Mouse (Mus musculus): ENCODE data around the gene Gse1. TPM values are rescaled to one million over a fixed set of nuclear protein-coding genes. Genes with fewer than 3 reads are reported as not detected.

Gse1 gene
- polyA plus RNA-seq, 1 experiment from 2014 or later, result 14.3 TPM

- H3K27me3 ChIP-seq (ENCODE audit: insufficient read depth, low read length), result no peaks in the 10 kb centered on the region
- H3K9ac ChIP-seq, result no peak overlapping the region
- peak; percentile 78 for TF ChIP-seq CTCF (IDR thresholded peaks at IDR 0.05; ENCODE audit: low read depth)
- no peak overlapping the region for H3K27ac ChIP-seq (ENCODE audit: low read depth)
- WGBS, result 55% methylated on average over 7 of the region's 7 CpGs
- ATAC-seq (ENCODE audit: insufficient read depth) (no peak), DNase-seq (peak; percentile 87)
- H3K4me3 ChIP-seq (ENCODE audit: low read depth, low read length), result no peak overlapping the region
- no peaks in the 10 kb centered on the region for H3K9me3 ChIP-seq (ENCODE audit: low read depth, low read length)
- H3K4me1 ChIP-seq (ENCODE audit: insufficient read depth), result peaks cover 5% of the 10 kb centered on the region
- H3K4me2 ChIP-seq, result no peak overlapping the region
- H3K36me3 ChIP-seq (ENCODE audit: insufficient read depth), result no peaks in the 10 kb centered on the region
Measured at GRCm38 (mm10) chr8:120599504-120599903, 371.2 kb downstream of the Gse1 start.

GRCm38 (mm10) chr8:120602672-120603071 is 374.4 kb downstream of the Gse1 start:
- Histone ChIP-seq H3K9ac (no peak overlapping the region), H3K27me3 (ENCODE audit: insufficient read depth, low read length) (no peaks in the 10 kb centered on the region), H3K36me3 (ENCODE audit: insufficient read depth) (no peaks in the 10 kb centered on the region), H3K27ac (ENCODE audit: low read depth) (no peak overlapping the region), H3K9me3 (ENCODE audit: low read depth, low read length) (no peaks in the 10 kb centered on the region), H3K4me2 (no peak overlapping the region), H3K4me3 (ENCODE audit: low read depth, low read length) (no peak overlapping the region), H3K4me1 (ENCODE audit: insufficient read depth) (peaks cover 5% of the 10 kb centered on the region)
- peak; percentile 19; the same call in 1 of the 2 replicates for ATAC-seq (ENCODE audit: insufficient read depth)
- peak; percentile 34 for DNase-seq
- no peak for TF ChIP-seq CTCF (IDR thresholded peaks at IDR 0.05; ENCODE audit: low read depth)
- 36% methylated on average over 6 of the region's 6 CpGs for WGBS

GRCm38 (mm10) chr8:120607460-120607859 is 379.2 kb downstream of the Gse1 start:
- ATAC-seq (ENCODE audit: insufficient read depth), result peak; percentile 15; the same call in 1 of the 2 replicates
- Histone ChIP-seq H3K4me2 (no peak overlapping the region), H3K27me3 (ENCODE audit: insufficient read depth, low read length) (no peaks in the 10 kb centered on the region), H3K27ac (ENCODE audit: low read depth) (no peak overlapping the region), H3K4me1 (ENCODE audit: insufficient read depth) (no peaks in the 10 kb centered on the region), H3K4me3 (ENCODE audit: low read depth, low read length) (no peak overlapping the region), H3K36me3 (ENCODE audit: insufficient read depth) (no peaks in the 10 kb centered on the region), H3K9me3 (ENCODE audit: low read depth, low read length) (no peaks in the 10 kb centered on the region), H3K9ac (no peak overlapping the region)
- no peak for DNase-seq
- WGBS, result 78% methylated on average over 9 of the region's 9 CpGs
- no peak for TF ChIP-seq CTCF (IDR thresholded peaks at IDR 0.05; ENCODE audit: low read depth)

GRCm38 (mm10) chr8:120607885-120608284 is 379.6 kb downstream of the Gse1 start:
- ATAC-seq (ENCODE audit: insufficient read depth) (0 out of 2 replicates have a peak, but pooled peaks have one; percentile 60), DNase-seq (peak; percentile 89)
- Histone ChIP-seq H3K4me1 (ENCODE audit: insufficient read depth) (no peaks in the 10 kb centered on the region), H3K36me3 (ENCODE audit: insufficient read depth) (no peaks in the 10 kb centered on the region), H3K9me3 (ENCODE audit: low read depth, low read length) (no peaks in the 10 kb centered on the region), H3K9ac (no peak overlapping the region), H3K4me2 (no peak overlapping the region), H3K4me3 (ENCODE audit: low read depth, low read length) (no peak overlapping the region), H3K27ac (ENCODE audit: low read depth) (no peak overlapping the region), H3K27me3 (ENCODE audit: insufficient read depth, low read length) (no peaks in the 10 kb centered on the region)
- TF ChIP-seq CTCF (IDR thresholded peaks at IDR 0.05; ENCODE audit: low read depth), result peak; percentile 95
- WGBS, result 12% methylated on average over 7 of the region's 7 CpGs

- no peaks in the 10 kb centered on the region for H3K27me3 ChIP-seq (ENCODE audit: insufficient read depth, low read length)
- 82% methylated on average over 6 of the region's 6 CpGs for WGBS
- ATAC-seq (ENCODE audit: insufficient read depth), result no peak
- no peak for DNase-seq
- no peak overlapping the region for H3K4me3 ChIP-seq (ENCODE audit: low read depth, low read length)
- no peaks in the 10 kb centered on the region for H3K9me3 ChIP-seq (ENCODE audit: low read depth, low read length)
- no peak overlapping the region for H3K27ac ChIP-seq (ENCODE audit: low read depth)
- no peak for TF ChIP-seq CTCF (IDR thresholded peaks at IDR 0.05; ENCODE audit: low read depth)
- H3K36me3 ChIP-seq (ENCODE audit: insufficient read depth), result no peaks in the 10 kb centered on the region
- no peak overlapping the region for H3K4me2 ChIP-seq
- no peaks in the 10 kb centered on the region for H3K4me1 ChIP-seq (ENCODE audit: insufficient read depth)
- no peak overlapping the region for H3K9ac ChIP-seq
Measured at GRCm38 (mm10) chr8:120610824-120611223, 382.6 kb downstream of the Gse1 start.

GRCm38 (mm10) chr8:120614491-120614890 is 386.2 kb downstream of the Gse1 start:
- Histone ChIP-seq H3K36me3 (ENCODE audit: insufficient read depth) (no peaks in the 10 kb centered on the region), H3K4me1 (ENCODE audit: insufficient read depth) (no peaks in the 10 kb centered on the region), H3K4me3 (ENCODE audit: low read depth, low read length) (no peak overlapping the region), H3K9me3 (ENCODE audit: low read depth, low read length) (no peaks in the 10 kb centered on the region), H3K27ac (ENCODE audit: low read depth) (no peak overlapping the region), H3K9ac (no peak overlapping the region), H3K4me2 (no peak overlapping the region), H3K27me3 (ENCODE audit: insufficient read depth, low read length) (no peaks in the 10 kb centered on the region)
- 82% methylated on average over 3 of the region's 3 CpGs for WGBS
- DNase-seq (no peak), ATAC-seq (ENCODE audit: insufficient read depth) (no peak)
- no peak for TF ChIP-seq CTCF (IDR thresholded peaks at IDR 0.05; ENCODE audit: low read depth)

GRCm38 (mm10) chr8:120616663-120617626 is 388.7 kb downstream of the Gse1 start:
- no peak for ATAC-seq (ENCODE audit: insufficient read depth)
- TF ChIP-seq CTCF (IDR thresholded peaks at IDR 0.05; ENCODE audit: low read depth), result no peak
- Histone ChIP-seq H3K9ac (no peak overlapping the region), H3K4me1 (ENCODE audit: insufficient read depth) (peaks cover 3% of the 10 kb centered on the region; the same call in 1 of the 2 replicates), H3K4me3 (ENCODE audit: low read depth, low read length) (no peak overlapping the region), H3K36me3 (ENCODE audit: insufficient read depth) (no peaks in the 10 kb centered on the region), H3K9me3 (ENCODE audit: low read depth, low read length) (no peaks in the 10 kb centered on the region), H3K27me3 (ENCODE audit: insufficient read depth, low read length) (no peaks in the 10 kb centered on the region), H3K27ac (ENCODE audit: low read depth) (no peak overlapping the region), H3K4me2 (no peak overlapping the region)
- WGBS, result 34% methylated on average over 7 of the region's 8 CpGs
- DNase-seq, result no peak

Data from lung, embryonic 14.5 days (tissue).